Mouse (Mus musculus) limb, embryonic 10.5 days (tissue): Measurements from ENCODE around the gene Sufu. TPM values are rescaled to one million over a fixed set of nuclear protein-coding genes. Genes with fewer than 3 reads are reported as not detected.

ENCODE experiments used
- DNase-seq: peaks from one replicate; pipeline ENCODE4 v3.0.0-alpha.2; 2017; ENCODE audit warnings: low spot score
- H3K27ac ChIP-seq: fragments of 300-500 bp; sonication (generic); 2 replicates; pipeline ENCODE4 v1.5.1; 2016; ENCODE audit warnings: mild to moderate bottlenecking
- H3K27me3 ChIP-seq: fragments of 300-500 bp; sonication (generic); 2 replicates; pipeline ENCODE4 v1.6.1; 2016; ENCODE audit warnings: low read depth, mild to moderate bottlenecking; ENCODE audit not compliant: poor library complexity, severe bottlenecking
- H3K36me3 ChIP-seq: fragments of 300-500 bp; sonication (generic); 2 replicates; pipeline ENCODE4 v1.6.1; 2016; ENCODE audit warnings: mild to moderate bottlenecking, moderate library complexity
- H3K4me1 ChIP-seq: fragments of 300-500 bp; sonication (generic); 2 replicates; pipeline ENCODE4 v1.6.1; 2016
- H3K4me3 ChIP-seq: fragments of 300-500 bp; sonication (generic); 2 replicates; pipeline ENCODE4 v1.5.1; 2016; ENCODE audit warnings: mild to moderate bottlenecking, moderate library complexity
- H3K9me3 ChIP-seq: fragments of 300-500 bp; sonication (generic); replicated peaks from 2 replicates; pipeline ENCODE4 v1.6.1; 2016; ENCODE audit warnings: mild to moderate bottlenecking
- WGBS: fragments of 180-500 bp; shearing (Covaris S2); methylation state at CpG from one replicate; pipeline ENCODE4 v1.1.7; 2016; 5-methylcytosine and 5-hydroxymethylcytosine counted together
- polyA plus RNA-seq: library from polyadenylated mRNA; unstranded; fragments of >200 nt; fragmentation: Nextera tagmentation; extraction: Ambion mirVana; gene quantifications from 2 replicates; pipeline ENCODE4 v1.2.1, GENCODE M21; 2016

Sufu gene
- polyA plus RNA-seq, 1 experiment from 2014 or later, result 58.5 TPM

GRCm38 (mm10) chr19:46531071-46532030 is 134.7 kb downstream of the Sufu start:
- WGBS, result 10% methylated on average over 16 of the region's 16 CpGs
- Histone ChIP-seq H3K36me3 (peaks cover 11% of the 10 kb centered on the region), H3K27me3 (0 out of 2 replicates have a peak, but pooled peaks cover 5% of the 10 kb centered on the region), H3K9me3 (no peaks in the 10 kb centered on the region), H3K27ac (no peak overlapping the region), H3K4me1 (peaks cover 84% of the 10 kb centered on the region), H3K4me3 (peak overlapping the region; percentile 7; the same call in 1 of the 2 replicates)
- DNase-seq, result peak; percentile 53

DNA sequence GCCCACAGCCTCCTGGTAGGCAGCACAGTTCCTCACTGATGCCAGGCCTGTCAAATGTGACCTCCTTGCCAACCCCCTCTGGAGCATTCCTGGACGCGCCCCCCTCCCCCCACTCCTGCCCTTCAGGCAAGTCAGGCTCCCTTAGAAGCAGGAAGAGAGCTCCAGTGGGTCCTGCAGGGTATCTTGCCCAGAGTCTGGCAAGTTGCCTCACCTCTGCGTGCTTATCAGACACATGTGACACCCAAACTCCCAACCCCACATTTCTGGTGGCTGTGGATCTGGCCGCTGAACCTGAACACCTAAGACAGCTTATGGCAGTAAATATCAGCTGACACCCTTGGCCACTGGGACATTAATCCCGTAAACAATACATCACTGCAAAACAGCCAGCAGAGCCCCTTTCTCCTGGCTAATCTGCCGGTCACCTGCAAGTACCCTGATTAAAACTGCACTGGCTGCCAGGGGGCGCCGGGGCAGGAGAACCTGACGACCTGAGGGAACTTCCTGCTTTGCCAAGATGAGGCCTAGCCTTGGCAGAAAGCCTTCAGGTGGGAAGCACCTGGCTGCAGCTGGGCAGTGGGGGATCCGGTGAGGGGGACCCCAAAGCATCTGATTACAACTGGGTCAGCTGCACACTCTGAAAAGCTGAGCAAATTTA is 135.5 kb downstream of the Sufu start:
- 18% methylated on average over 10 of the region's 10 CpGs for WGBS
- H3K4me1 ChIP-seq, result peaks cover 78% of the 10 kb centered on the region
- H3K27me3 ChIP-seq, result 0 out of 2 replicates have a peak, but pooled peaks cover 4% of the 10 kb centered on the region
- H3K36me3 ChIP-seq, result peaks cover 16% of the 10 kb centered on the region
- H3K9me3 ChIP-seq, result no peaks in the 10 kb centered on the region
- DNase-seq, result peak; percentile 49
- no peak overlapping the region for H3K4me3 ChIP-seq
- H3K27ac ChIP-seq, result peak overlapping the region; percentile 50

DNA sequence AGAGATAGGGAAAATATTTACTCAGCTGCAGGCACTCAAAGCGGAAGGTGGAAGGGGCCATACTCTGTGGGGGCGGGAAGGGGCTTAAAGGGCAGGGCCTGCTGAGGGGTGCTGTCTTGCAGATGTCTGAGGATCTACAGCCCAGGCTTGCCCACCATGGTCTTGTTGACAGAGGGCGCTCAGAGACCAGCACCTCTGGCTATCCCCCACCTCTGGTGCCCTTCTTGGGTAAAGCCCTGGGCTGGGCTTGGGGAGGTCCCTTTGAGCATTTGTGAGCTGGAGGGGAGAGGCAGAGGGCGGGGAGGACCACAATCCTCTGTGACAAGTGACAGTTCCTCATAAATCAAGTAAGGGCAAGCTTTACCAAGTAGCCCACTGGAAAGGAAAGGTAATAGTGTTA is 136.4 kb downstream of the Sufu start:
- 0 out of 2 replicates have a peak overlapping the region, but pooled peaks have one; percentile 34 for H3K27ac ChIP-seq
- peaks cover 20% of the 10 kb centered on the region for H3K36me3 ChIP-seq
- H3K4me3 ChIP-seq, result no peak overlapping the region
- peaks cover 68% of the 10 kb centered on the region for H3K4me1 ChIP-seq
- H3K27me3 ChIP-seq, result no peaks in the 10 kb centered on the region
- no peak for DNase-seq
- 40% methylated on average over 4 of the region's 4 CpGs for WGBS
- H3K9me3 ChIP-seq, result no peaks in the 10 kb centered on the region

- 0 out of 2 replicates have a peak overlapping the region, but pooled peaks have one; percentile 34 for H3K27ac ChIP-seq
- H3K36me3 ChIP-seq, result peaks cover 22% of the 10 kb centered on the region
- WGBS, result 50% methylated on average over 5 of the region's 5 CpGs
- H3K9me3 ChIP-seq, result no peaks in the 10 kb centered on the region
- no peak overlapping the region for H3K4me3 ChIP-seq
- H3K4me1 ChIP-seq, result peaks cover 64% of the 10 kb centered on the region
- no peak for DNase-seq
- no peaks in the 10 kb centered on the region for H3K27me3 ChIP-seq
Observed at GRCm38 (mm10) chr19:46533525-46533924, 136.8 kb downstream of the Sufu start.

DNA sequence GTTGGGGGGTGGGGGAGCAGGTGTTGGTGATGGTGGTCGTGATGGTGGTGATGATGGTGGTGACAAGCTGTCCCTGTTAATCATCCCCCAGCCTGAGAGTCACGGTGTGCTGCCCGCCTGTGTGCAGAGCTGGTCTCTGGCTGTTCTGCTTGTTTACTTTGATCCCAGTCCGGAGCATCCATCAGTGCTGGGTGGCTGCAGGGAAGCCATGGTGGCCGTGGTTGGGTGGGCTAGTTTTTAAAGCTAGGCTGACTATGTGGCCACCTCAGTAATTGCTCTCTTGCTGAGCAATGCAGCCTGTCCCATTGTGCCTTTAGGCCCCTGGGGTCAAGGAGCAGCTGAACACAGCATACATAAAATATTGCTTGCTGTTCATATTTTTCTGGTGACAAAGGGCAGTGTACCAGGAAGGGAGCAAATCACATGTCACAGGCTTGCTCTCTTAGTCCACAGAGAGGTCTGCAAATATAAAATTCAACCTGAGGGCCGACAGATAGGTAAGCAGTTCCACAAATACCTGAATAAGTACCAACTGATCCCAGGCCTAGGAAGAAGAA is 137.9 kb downstream of the Sufu start:
- Histone ChIP-seq H3K4me3 (no peak overlapping the region), H3K36me3 (peaks cover 27% of the 10 kb centered on the region), H3K9me3 (no peaks in the 10 kb centered on the region), H3K27me3 (no peaks in the 10 kb centered on the region), H3K27ac (no peak overlapping the region), H3K4me1 (peaks cover 53% of the 10 kb centered on the region)
- no peak for DNase-seq
- WGBS, result 43% methylated on average over 6 of the region's 6 CpGs

DNA sequence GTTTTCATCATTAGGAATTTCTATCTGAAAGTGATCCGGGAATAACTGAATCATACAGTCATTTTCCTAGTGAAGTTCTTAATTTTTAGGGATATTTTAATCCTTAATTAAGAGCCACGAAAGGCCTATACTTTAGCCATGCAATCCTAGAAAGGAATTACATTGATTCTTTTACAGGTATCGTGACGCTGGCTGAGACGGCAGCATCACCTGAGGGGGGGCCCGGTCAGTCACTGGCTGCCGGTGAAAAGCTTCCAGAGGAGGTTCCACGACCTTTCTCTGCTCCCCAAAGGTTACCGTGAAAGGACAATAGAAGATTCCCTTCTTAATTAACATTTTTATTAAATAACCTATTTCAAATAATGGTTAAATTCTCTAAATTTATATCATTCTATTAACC is 140.7 kb downstream of the Sufu start:
- H3K4me3 ChIP-seq, result no peak overlapping the region
- peaks cover 26% of the 10 kb centered on the region for H3K4me1 ChIP-seq
- no peak for DNase-seq
- no peaks in the 10 kb centered on the region for H3K27me3 ChIP-seq
- no peaks in the 10 kb centered on the region for H3K9me3 ChIP-seq
- H3K36me3 ChIP-seq, result peaks cover 54% of the 10 kb centered on the region
- 93% methylated on average over 9 of the region's 9 CpGs for WGBS
- H3K27ac ChIP-seq, result no peak overlapping the region

- H3K9me3 ChIP-seq, result no peaks in the 10 kb centered on the region
- WGBS, result 82% methylated on average over 6 of the region's 6 CpGs
- H3K4me1 ChIP-seq, result peaks cover 17% of the 10 kb centered on the region
- H3K27ac ChIP-seq, result no peak overlapping the region
- H3K27me3 ChIP-seq, result no peaks in the 10 kb centered on the region
- H3K36me3 ChIP-seq, result peaks cover 63% of the 10 kb centered on the region
- no peak overlapping the region for H3K4me3 ChIP-seq
- DNase-seq, result no peak
Observed at GRCm38 (mm10) chr19:46538213-46538612, 141.5 kb downstream of the Sufu start.

Other genes starting within 250 kb of the Sufu start
- gene Pitx3, start 248.6 kb upstream of the Sufu start, polyA plus RNA-seq, result 0.59 and 2.1 TPM in 2 replicates
- gene Gbf1, start 244.4 kb upstream of the Sufu start, polyA plus RNA-seq, result 39.5 and 47.8 TPM in 2 replicates
- 4.5 and 5.8 TPM in 2 replicates for gene Nfkb2, start 92.6 kb upstream of the Sufu start, polyA plus RNA-seq
- gene Psd, start 69.7 kb upstream of the Sufu start, polyA plus RNA-seq, result 1.4 and 1.8 TPM in 2 replicates
- 12.2 and 13.0 TPM in 2 replicates for gene Fbxl15, start 68.7 kb upstream of the Sufu start, polyA plus RNA-seq
- gene Cuedc2, start 58.2 kb upstream of the Sufu start, polyA plus RNA-seq, result 150 and 183 TPM in 2 replicates
- 7.7 and 8.1 TPM in 2 replicates for gene Mfsd13a, start 55.8 kb upstream of the Sufu start, polyA plus RNA-seq
- gene 2310034G01Rik, start 46.6 kb upstream of the Sufu start, polyA plus RNA-seq, result 1.3 and 1.8 TPM in 2 replicates
- 159 and 168 TPM in 2 replicates for gene Actr1a, start 1.1 kb upstream of the Sufu start, polyA plus RNA-seq
- gene Trim8, start 104.8 kb downstream of the Sufu start, polyA plus RNA-seq, result 13.0 and 15.2 TPM in 2 replicates
- 164 and 173 TPM in 2 replicates for gene Arl3, start 176.3 kb downstream of the Sufu start, polyA plus RNA-seq
- 19.0 and 21.7 TPM in 2 replicates for gene Sfxn2, start 176.5 kb downstream of the Sufu start, polyA plus RNA-seq
- 49.8 and 52.3 TPM in 2 replicates for gene Wbp1l, start 202.2 kb downstream of the Sufu start, polyA plus RNA-seq